24 mouse cellular contexts compared by ENCODE assay signal in genomic region chr4:102990595-102991340, GRCm38 (mm10). TPM values are rescaled to one million over a fixed set of nuclear protein-coding genes. Genes with fewer than 3 reads are reported as not detected.
DNase-seq lines count a peak whose midpoint lies in the region; ATAC-seq lines count a peak whose summit lies in the region.
"Had no signal": no experiment of that assay in that cellular context is flagged by ENCODE, and none has a peak within 500 bp of the region (broad histone marks: within the 10 kb centered on the region; RNA-seq: fewer than 3 reads in every experiment).

No protein-coding gene starts in this region.

- H3K27me3 ChIP-seq in heart, embryonic 15.5 days = no peaks in the 10 kb centered on the region
- no peaks in the 10 kb centered on the region for H3K27me3 ChIP-seq in limb, embryonic 10.5 days (ENCODE audit: low read depth, poor library complexity, severe bottlenecking)
- H3K27me3 ChIP-seq: limb, embryonic 13.5 days; liver, embryonic 13.5 days had no signal

- ATAC-seq in heart, embryonic 15.5 days (replicated peaks; ENCODE audit: insufficient number of reproducible peaks, insufficient read depth, low FRiP score, low read depth) = no peak
- ATAC-seq in CD4-positive, CD25-positive, alpha-beta regulatory T cell, adult 4 months = peak; percentile 50
- ATAC-seq: forebrain, embryonic 16.5 days; hindbrain, postnatal 0 days had no signal

- no peak overlapping the region for H3K9ac ChIP-seq in heart, embryonic 15.5 days
- H3K9ac ChIP-seq: limb, embryonic 13.5 days; liver, embryonic 13.5 days; lung, embryonic 14.5 days had no signal

- peak overlapping the region; percentile 40; the same call in 1 of the 2 replicates for H3K27ac ChIP-seq in heart, embryonic 15.5 days
- no peak overlapping the region for H3K27ac ChIP-seq in limb, embryonic 10.5 days
- H3K27ac ChIP-seq: hindbrain, embryonic 10.5 days; hindbrain, postnatal 0 days; limb, embryonic 13.5 days; liver, embryonic 13.5 days; midbrain, embryonic 10.5 days had no signal

- DNase-seq in heart, postnatal 25 days (ENCODE audit: low spot score) = no peak
- peak; percentile 66 for DNase-seq in naive thymus-derived CD4-positive, alpha-beta T cell, adult 2 months (ENCODE audit: low read depth)
- DNase-seq in thymus, postnatal 36 days = peak; percentile 71 to 84
- no peak for DNase-seq in gastrocnemius, adult 8-10 months (ENCODE audit: low spot score in 2 of 2)
- no peak for DNase-seq in limb, embryonic 10.5 days (ENCODE audit: low spot score)
- DNase-seq: adrenal gland, postnatal 10 days; cerebellum, adult 9-10 months; gastrocnemius, postnatal 36 days; kidney, postnatal 4 days; layer of hippocampus, adult 9-11 months; liver, embryonic 13.5 days; lung, embryonic 14.5 days; lung, postnatal 4 days had no signal

- intact Hi-C loops in heart, postnatal 25 days (cut with DNase I) = no loop called here

- no peaks in the 10 kb centered on the region for H3K4me1 ChIP-seq in heart, embryonic 15.5 days (replicated peaks)
- peaks cover 16% of the 10 kb centered on the region for H3K4me1 ChIP-seq in limb, embryonic 10.5 days
- H3K4me1 ChIP-seq: hindbrain, embryonic 10.5 days; liver, embryonic 13.5 days; midbrain, embryonic 10.5 days had no signal

- 71% methylated on average over 11 of the region's 11 CpGs for WGBS in heart, embryonic 15.5 days
- WGBS in limb, embryonic 10.5 days = 82% methylated on average over 11 of the region's 11 CpGs

- H3K4me3 ChIP-seq in heart, embryonic 15.5 days = no peak overlapping the region
- H3K4me3 ChIP-seq in limb, embryonic 10.5 days = no peak overlapping the region
- H3K4me3 ChIP-seq: erythroblast, embryonic 14.5 days; hindbrain, embryonic 10.5 days; limb, embryonic 13.5 days; liver, embryonic 13.5 days; midbrain, embryonic 10.5 days had no signal

- H3K9me3 ChIP-seq in heart, embryonic 15.5 days (replicated peaks) = no peaks in the 10 kb centered on the region
- H3K9me3 ChIP-seq in limb, embryonic 10.5 days (replicated peaks) = no peaks in the 10 kb centered on the region
- H3K9me3 ChIP-seq: hindbrain, embryonic 10.5 days; limb, embryonic 13.5 days; liver, embryonic 13.5 days; midbrain, embryonic 10.5 days had no signal

- no peak overlapping the region for H3K4me2 ChIP-seq in heart, embryonic 15.5 days
- H3K4me2 ChIP-seq: heart, embryonic 11.5 days; limb, embryonic 13.5 days; liver, embryonic 13.5 days; lung, embryonic 14.5 days had no signal

- no peaks in the 10 kb centered on the region for H3K36me3 ChIP-seq in heart, embryonic 15.5 days
- no peaks in the 10 kb centered on the region for H3K36me3 ChIP-seq in limb, embryonic 10.5 days
- H3K36me3 ChIP-seq: hindbrain, embryonic 10.5 days; limb, embryonic 13.5 days; liver, embryonic 13.5 days; midbrain, embryonic 10.5 days had no signal

RNA-seq across cellular contexts. Expression of gene Tctex1d1, which starts 12.4 kb away (rescaled TPM):
- 1.1 TPM in 1 of 2 replicates, not detected in the other for polyA plus RNA-seq in heart, embryonic 15.5 days (2015; fragmentation: Nextera tagmentation; extraction: Ambion mirVana)
- not detected for total RNA-seq in heart, postnatal 25 days (2021)
- not detected for polyA plus RNA-seq in CD4-positive, CD25-positive, alpha-beta regulatory T cell, adult 4 months (2017; shearing (Covaris generic))
- total RNA-seq in gastrocnemius, adult 8-10 months (2022) = not detected
- polyA plus RNA-seq in limb, embryonic 10.5 days (2016; fragmentation: Nextera tagmentation; extraction: Ambion mirVana) = 0.10 and 0.25 TPM in 2 replicates
- total RNA-seq: adrenal gland, postnatal 10 days had no signal
- polyA plus RNA-seq: erythroblast, embryonic 14.5 days; heart, embryonic 11.5 days had no signal

RNA-seq across cellular contexts. Expression of gene Insl5, which starts 35.9 kb away (rescaled TPM):
- 1.1 TPM in 1 of 2 replicates, not detected in the other for polyA plus RNA-seq in heart, embryonic 15.5 days (2015; fragmentation: Nextera tagmentation; extraction: Ambion mirVana)
- total RNA-seq in heart, postnatal 25 days (2021) = not detected
- polyA plus RNA-seq in CD4-positive, CD25-positive, alpha-beta regulatory T cell, adult 4 months (2017; shearing (Covaris generic)) = not detected
- total RNA-seq in gastrocnemius, adult 8-10 months (2022) = not detected
- polyA plus RNA-seq in limb, embryonic 10.5 days (2016; fragmentation: Nextera tagmentation; extraction: Ambion mirVana) = not detected in 2 replicates
- total RNA-seq: adrenal gland, postnatal 10 days; common myeloid progenitor, adult 5-6 weeks; gastrocnemius, postnatal 36 days; hindbrain, postnatal 0 days had no signal
- polyA plus RNA-seq: erythroblast, embryonic 14.5 days; hindbrain, embryonic 10.5 days; hindbrain, postnatal 0 days; kidney, embryonic 14.5 days; limb, embryonic 13.5 days; liver, embryonic 13.5 days; lung, embryonic 14.5 days had no signal

Comparison
In these comparisons a context has a peak if more than half of its experiments do, and no peak if none do; other contexts are left out.
1. DNase-seq: peak in naive thymus-derived CD4-positive, alpha-beta T cell, adult 2 months (single experiment) and thymus, postnatal 36 days (2 of 2); none in heart, postnatal 25 days (single experiment), gastrocnemius, adult 8-10 months (0 of 2) and limb, embryonic 10.5 days (single experiment).